Mouse (Mus musculus) embryonic facial prominence, embryonic 15.5 days (tissue): ENCODE data around the gene B3galnt2. TPM values are rescaled to one million over a fixed set of nuclear protein-coding genes. Genes with fewer than 3 reads are reported as not detected.
A peak's percentile ranks its signal among the peaks of the same experiment; 100 is the strongest.
"Not testable (repeated sequence)": the region's sequence is repeated elsewhere in the genome, so short reads cannot be mapped to it uniquely, and the experiment has no call there.

Experiments
- ATAC-seq: fragments of 200-750 bp; cut with Nextera tagmentation; 2 replicates; pipeline ENCODE4 v1.8.0; 2017; ENCODE audit warnings: low read depth, moderate TSS enrichment; ENCODE audit not compliant: insufficient number of reproducible peaks, low FRiP score, low TSS enrichment
- H3K27ac ChIP-seq: fragments of 300-500 bp; sonication (generic); replicated peaks from 2 replicates; pipeline ENCODE4 v1.5.1; 2015; ENCODE audit warnings: mild to moderate bottlenecking, inconsistent platforms
- H3K27me3 ChIP-seq: fragments of 300-500 bp; sonication (generic); 2 replicates; pipeline ENCODE4 v1.6.1; 2015; ENCODE audit warnings: inconsistent platforms
- H3K36me3 ChIP-seq: fragments of 300-500 bp; sonication (generic); 2 replicates; pipeline ENCODE4 v1.6.1; 2015; ENCODE audit warnings: mild to moderate bottlenecking, inconsistent platforms
- H3K4me1 ChIP-seq: fragments of 300-500 bp; sonication (generic); 2 replicates; pipeline ENCODE4 v1.6.1; 2015; ENCODE audit warnings: inconsistent platforms
- H3K4me2 ChIP-seq: fragments of 300-500 bp; sonication (generic); replicated peaks from 2 replicates; pipeline ENCODE4 v1.6.1; 2015; ENCODE audit warnings: mild to moderate bottlenecking, inconsistent platforms
- H3K4me3 ChIP-seq: fragments of 300-500 bp; sonication (generic); replicated peaks from 2 replicates; pipeline ENCODE4 v1.5.1; 2015; ENCODE audit warnings: mild to moderate bottlenecking, inconsistent platforms
- H3K9ac ChIP-seq: fragments of 300-500 bp; sonication (generic); 2 replicates; pipeline ENCODE4 v1.6.1; 2015; ENCODE audit warnings: inconsistent platforms
- H3K9me3 ChIP-seq: fragments of 300-500 bp; sonication (generic); replicated peaks from 2 replicates; pipeline ENCODE4 v1.6.1; 2016; ENCODE audit warnings: inconsistent platforms
- WGBS: fragments of 180-500 bp; shearing (Covaris S2); methylation state at CpG from one replicate; pipeline ENCODE4 v1.1.7; 2015; 5-methylcytosine and 5-hydroxymethylcytosine counted together
- polyA plus RNA-seq: library from polyadenylated mRNA; unstranded; fragments of >200 nt; fragmentation: Nextera tagmentation; extraction: Ambion mirVana; gene quantifications from 2 replicates; pipeline ENCODE4 v1.2.1, GENCODE M21; 2015

The B3galnt2 gene
- polyA plus RNA-seq, 1 experiment from 2014 or later: 36.1 TPM

GRCm38 (mm10) chr13:13968629-13969111 is 14.4 kb downstream of the B3galnt2 start:
- peak; percentile 78; the same call in 1 of the 2 replicates for ATAC-seq
- Histone ChIP-seq H3K27me3 (no peaks in the 10 kb centered on the region), H3K9ac (no peak overlapping the region), H3K9me3 (no peaks in the 10 kb centered on the region), H3K4me2 (no peak overlapping the region), H3K27ac (peak overlapping the region; percentile 28; the same call in 1 of the 2 replicates), H3K36me3 (peaks cover 6% of the 10 kb centered on the region; the same call in 1 of the 2 replicates), H3K4me1 (no peaks in the 10 kb centered on the region), H3K4me3 (no peak overlapping the region)
- WGBS: 64% methylated on average over 4 of the region's 4 CpGs

- Histone ChIP-seq H3K36me3 (peaks cover 6% of the 10 kb centered on the region; the same call in 1 of the 2 replicates), H3K4me2 (no peak overlapping the region), H3K4me3 (no peak overlapping the region), H3K9me3 (no peaks in the 10 kb centered on the region), H3K9ac (no peak overlapping the region), H3K4me1 (no peaks in the 10 kb centered on the region), H3K27ac (no peak overlapping the region), H3K27me3 (no peaks in the 10 kb centered on the region)
- no peak for ATAC-seq
- 80% methylated on average over 1 of the region's 1 CpGs for WGBS
Measured at GRCm38 (mm10) chr13:13969796-13970195, 15.5 kb downstream of the B3galnt2 start.

GRCm38 (mm10) chr13:13981842-13982241 is 27.6 kb downstream of the B3galnt2 start:
- not testable (repeated sequence) for H3K36me3 ChIP-seq, H3K4me2 ChIP-seq, ATAC-seq, H3K4me3 ChIP-seq, H3K27ac ChIP-seq, H3K9ac ChIP-seq, H3K4me1 ChIP-seq, H3K27me3 ChIP-seq, H3K9me3 ChIP-seq
- 85% methylated on average over 1 of the region's 1 CpGs for WGBS

- H3K4me2 ChIP-seq: no peak overlapping the region
- no peak overlapping the region for H3K27ac ChIP-seq
- no peaks in the 10 kb centered on the region for H3K4me1 ChIP-seq
- no peak overlapping the region for H3K4me3 ChIP-seq
- no peaks in the 10 kb centered on the region for H3K27me3 ChIP-seq
- H3K36me3 ChIP-seq: peaks cover 13% of the 10 kb centered on the region; the same call in 1 of the 2 replicates
- no peak for ATAC-seq
- 91% methylated on average over 6 of the region's 6 CpGs for WGBS
- H3K9me3 ChIP-seq: no peaks in the 10 kb centered on the region
- H3K9ac ChIP-seq: no peak overlapping the region
Measured at GRCm38 (mm10) chr13:13983523-13983922, 29.3 kb downstream of the B3galnt2 start.

GRCm38 (mm10) chr13:13989135-13989534 is 34.9 kb downstream of the B3galnt2 start:
- H3K36me3 ChIP-seq: peaks cover 29% of the 10 kb centered on the region

DNA sequence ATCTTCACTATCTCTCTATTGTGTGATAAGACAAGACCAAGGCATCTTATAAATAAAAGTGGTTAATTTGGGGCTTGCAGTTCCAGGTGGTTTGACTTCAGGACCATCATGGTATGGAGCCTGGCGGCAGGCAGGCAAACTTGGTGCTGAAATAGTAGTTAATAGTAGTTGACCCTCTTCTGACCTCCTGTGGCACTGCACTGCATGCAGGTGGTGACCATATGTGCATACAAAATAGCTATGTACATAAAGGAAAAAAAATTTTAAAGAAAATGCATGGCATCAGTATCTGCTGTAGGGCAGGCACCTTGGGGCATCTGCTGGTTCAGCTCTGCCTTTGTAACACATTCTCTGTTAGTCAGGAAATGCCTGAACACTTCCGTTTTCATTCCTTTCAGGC is 36.1 kb downstream of the B3galnt2 start:
- H3K9ac ChIP-seq: no peak overlapping the region
- H3K36me3 ChIP-seq: peaks cover 40% of the 10 kb centered on the region
- H3K9me3 ChIP-seq: no peaks in the 10 kb centered on the region
- H3K4me2 ChIP-seq: no peak overlapping the region
- no peak overlapping the region for H3K27ac ChIP-seq
- H3K27me3 ChIP-seq: no peaks in the 10 kb centered on the region
- WGBS: 27% methylated on average over 2 of the region's 2 CpGs
- no peak overlapping the region for H3K4me3 ChIP-seq
- no peak for ATAC-seq
- no peaks in the 10 kb centered on the region for H3K4me1 ChIP-seq

More at GRCm38 (mm10) chr13:13989135-13989534, 34.9 kb downstream of the B3galnt2 start:
- Histone ChIP-seq H3K27me3 (no peaks in the 10 kb centered on the region), H3K4me1 (no peaks in the 10 kb centered on the region), H3K4me2 (no peak overlapping the region), H3K9me3 (no peaks in the 10 kb centered on the region), H3K4me3 (no peak overlapping the region), H3K27ac (no peak overlapping the region), H3K9ac (no peak overlapping the region)
- no peak for ATAC-seq
- WGBS: 87% methylated on average over 2 of the region's 2 CpGs

- H3K4me1 ChIP-seq: no peaks in the 10 kb centered on the region
- H3K9ac ChIP-seq: no peak overlapping the region
- no peaks in the 10 kb centered on the region for H3K27me3 ChIP-seq
- no peak for ATAC-seq
- no peak overlapping the region for H3K4me3 ChIP-seq
- no peak overlapping the region for H3K4me2 ChIP-seq
- H3K36me3 ChIP-seq: peaks cover 56% of the 10 kb centered on the region
- H3K27ac ChIP-seq: no peak overlapping the region
- no peaks in the 10 kb centered on the region for H3K9me3 ChIP-seq
- 75% methylated on average over 3 of the region's 3 CpGs for WGBS
Measured at GRCm38 (mm10) chr13:13993041-13993440, 38.8 kb downstream of the B3galnt2 start.

- Histone ChIP-seq H3K36me3 (peaks cover 68% of the 10 kb centered on the region), H3K27me3 (no peaks in the 10 kb centered on the region), H3K27ac (no peak overlapping the region), H3K9ac (no peak overlapping the region), H3K4me2 (no peak overlapping the region), H3K4me1 (no peaks in the 10 kb centered on the region), H3K4me3 (no peak overlapping the region), H3K9me3 (no peaks in the 10 kb centered on the region)
- ATAC-seq: no peak
- 79% methylated on average over 5 of the region's 5 CpGs for WGBS
Measured at GRCm38 (mm10) chr13:13995046-13995445, 40.8 kb downstream of the B3galnt2 start.

GRCm38 (mm10) chr13:13997476-13997875 is 43.2 kb downstream of the B3galnt2 start:
- Histone ChIP-seq H3K9me3 (no peaks in the 10 kb centered on the region), H3K4me3 (no peak overlapping the region), H3K4me2 (no peak overlapping the region), H3K27me3 (no peaks in the 10 kb centered on the region), H3K4me1 (no peaks in the 10 kb centered on the region), H3K9ac (no peak overlapping the region), H3K27ac (no peak overlapping the region), H3K36me3 (peaks cover 71% of the 10 kb centered on the region)
- WGBS: 84% methylated on average over 5 of the region's 5 CpGs
- no peak for ATAC-seq

DNA sequence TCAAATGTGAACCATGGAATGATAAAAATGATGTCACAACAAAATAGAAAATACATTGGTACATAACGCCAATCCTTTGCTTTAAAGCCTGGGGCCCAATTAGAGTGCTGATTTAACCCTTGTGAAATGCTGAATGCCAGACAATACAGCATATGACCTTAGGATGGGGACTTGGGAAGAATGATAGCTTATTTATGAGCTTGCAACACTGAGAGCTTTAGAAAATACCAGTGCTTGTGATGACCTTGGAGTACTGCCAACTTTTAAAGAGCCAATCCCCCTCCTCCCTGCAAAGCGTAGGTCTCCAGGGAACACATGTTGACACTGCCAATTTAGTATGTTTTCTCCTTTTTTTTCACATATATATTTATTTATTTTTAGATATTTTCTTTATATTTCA is 48.4 kb downstream of the B3galnt2 start:
- Histone ChIP-seq H3K9ac (no peak overlapping the region), H3K27me3 (no peaks in the 10 kb centered on the region), H3K36me3 (peaks cover 63% of the 10 kb centered on the region), H3K4me3 (no peak overlapping the region), H3K9me3 (no peaks in the 10 kb centered on the region), H3K27ac (no peak overlapping the region), H3K4me1 (no peaks in the 10 kb centered on the region), H3K4me2 (no peak overlapping the region)
- WGBS: 75% methylated on average over 2 of the region's 2 CpGs
- no peak for ATAC-seq

- 78% methylated on average over 4 of the region's 4 CpGs for WGBS
- Histone ChIP-seq H3K9me3 (no peaks in the 10 kb centered on the region), H3K4me2 (no peak overlapping the region), H3K4me1 (no peaks in the 10 kb centered on the region), H3K27me3 (no peaks in the 10 kb centered on the region), H3K4me3 (no peak overlapping the region), H3K9ac (no peak overlapping the region), H3K36me3 (peaks cover 61% of the 10 kb centered on the region), H3K27ac (no peak overlapping the region)
- ATAC-seq: no peak
Measured at GRCm38 (mm10) chr13:14004086-14004485, 49.8 kb downstream of the B3galnt2 start.

- Histone ChIP-seq H3K4me1 (no peaks in the 10 kb centered on the region), H3K9ac (no peak overlapping the region), H3K36me3 (peaks cover 55% of the 10 kb centered on the region), H3K27ac (no peak overlapping the region), H3K4me3 (no peak overlapping the region), H3K4me2 (no peak overlapping the region), H3K9me3 (no peaks in the 10 kb centered on the region), H3K27me3 (no peaks in the 10 kb centered on the region)
- WGBS: 87% methylated on average over 5 of the region's 5 CpGs
- no peak for ATAC-seq
Measured at GRCm38 (mm10) chr13:14004999-14005398, 50.7 kb downstream of the B3galnt2 start.
